Mouse (Mus musculus): ENCODE results near the gene AC109138.7. TPM values are rescaled to one million over a fixed set of nuclear protein-coding genes. Genes with fewer than 3 reads are reported as not detected.

Gene AC109138.7
- polyA plus RNA-seq, 1 experiment from 2014 or later: not detected

GRCm38 (mm10) chr19:4172925-4173324 lies 41.2 kb upstream of the AC109138.7 start:
- Histone ChIP-seq H3K4me3 (ENCODE audit: low read depth, low read length) (no peak overlapping the region), H3K27ac (replicated peaks; ENCODE audit: low read depth, low read length) (no peak overlapping the region), H3K9ac (ENCODE audit: low read depth, low read length) (peak overlapping the region; percentile 25; the same call in 1 of the 2 replicates), H3K36me3 (ENCODE audit: control insufficient read depth, insufficient read depth, low read length) (no peaks in the 10 kb centered on the region), H3K4me2 (ENCODE audit: low read depth, low read length) (no peak overlapping the region), H3K9me3 (ENCODE audit: control insufficient read depth, low read length) (no peaks in the 10 kb centered on the region), H3K27me3 (replicated peaks; ENCODE audit: control insufficient read depth, insufficient read depth, low read length) (no peaks in the 10 kb centered on the region), H3K4me1 (ENCODE audit: control insufficient read depth, insufficient read depth, low read length) (peaks cover 16% of the 10 kb centered on the region)
- no peak for DNase-seq (ENCODE audit: low spot score)
- ATAC-seq (ENCODE audit: low read depth): no peak
- 56% methylated on average over 7 of the region's 11 CpGs for WGBS

- peaks cover 8% of the 10 kb centered on the region; the same call in 1 of the 2 replicates for H3K4me1 ChIP-seq (ENCODE audit: control insufficient read depth, insufficient read depth, low read length)
- no peak within 1 kb of the TSS for H3K27ac ChIP-seq (replicated peaks; ENCODE audit: low read depth, low read length)
- peak; percentile 53 for DNase-seq (ENCODE audit: low spot score)
- no peak within 1 kb of the TSS for H3K4me3 ChIP-seq (ENCODE audit: low read depth, low read length)
- 3% methylated on average over 10 of the region's 11 CpGs for WGBS
- no peaks in the 10 kb centered on the region for H3K27me3 ChIP-seq (replicated peaks; ENCODE audit: control insufficient read depth, insufficient read depth, low read length)
- peak; percentile 69 for ATAC-seq (ENCODE audit: low read depth)
- H3K4me2 ChIP-seq (ENCODE audit: low read depth, low read length): peak within 1 kb of the TSS; percentile 42
- H3K36me3 ChIP-seq (ENCODE audit: control insufficient read depth, insufficient read depth, low read length): no peaks in the 10 kb centered on the region
- H3K9ac ChIP-seq (ENCODE audit: low read depth, low read length): peak within 1 kb of the TSS; percentile 5; the same call in 1 of the 2 replicates
- no peaks in the 10 kb centered on the region for H3K9me3 ChIP-seq (ENCODE audit: control insufficient read depth, low read length)
Measured at GRCm38 (mm10) chr19:4175368-4175947, 38.7 kb upstream of the AC109138.7 start, which contains the start of gene Carns1. Gene Carns1 (minus strand): TSS chr19:4175479.

- Histone ChIP-seq H3K4me2 (ENCODE audit: low read depth, low read length) (no peak overlapping the region), H3K4me3 (ENCODE audit: low read depth, low read length) (no peak overlapping the region), H3K27ac (replicated peaks; ENCODE audit: low read depth, low read length) (no peak overlapping the region), H3K9ac (ENCODE audit: low read depth, low read length) (no peak overlapping the region), H3K27me3 (replicated peaks; ENCODE audit: control insufficient read depth, insufficient read depth, low read length) (no peaks in the 10 kb centered on the region), H3K9me3 (ENCODE audit: control insufficient read depth, low read length) (no peaks in the 10 kb centered on the region), H3K4me1 (ENCODE audit: control insufficient read depth, insufficient read depth, low read length) (peaks cover 8% of the 10 kb centered on the region; the same call in 1 of the 2 replicates), H3K36me3 (ENCODE audit: control insufficient read depth, insufficient read depth, low read length) (no peaks in the 10 kb centered on the region)
- 87% methylated on average over 7 of the region's 7 CpGs for WGBS
- DNase-seq (ENCODE audit: low spot score): no peak
- no peak for ATAC-seq (ENCODE audit: low read depth)
Measured at GRCm38 (mm10) chr19:4180411-4180810, 33.7 kb upstream of the AC109138.7 start.

- no peak overlapping the region for H3K9ac ChIP-seq (ENCODE audit: low read depth, low read length)
- ATAC-seq (ENCODE audit: low read depth): peak; percentile 58; the same call in 1 of the 2 replicates
- DNase-seq (ENCODE audit: low spot score): peak; percentile 76
Measured at GRCm38 (mm10) chr19:4181892-4182291, 32.3 kb upstream of the AC109138.7 start.

GRCm38 (mm10) chr19:4183689-4184088 lies 30.5 kb upstream of the AC109138.7 start:
- no peaks in the 10 kb centered on the region for H3K36me3 ChIP-seq (ENCODE audit: control insufficient read depth, insufficient read depth, low read length)
- no peak overlapping the region for H3K4me3 ChIP-seq (ENCODE audit: low read depth, low read length)
- DNase-seq (ENCODE audit: low spot score) (no peak), ATAC-seq (ENCODE audit: low read depth) (peak; percentile 59; the same call in 1 of the 2 replicates)
- H3K27me3 ChIP-seq (replicated peaks; ENCODE audit: control insufficient read depth, insufficient read depth, low read length): no peaks in the 10 kb centered on the region
- no peak overlapping the region for H3K27ac ChIP-seq (replicated peaks; ENCODE audit: low read depth, low read length)
- H3K9ac ChIP-seq (ENCODE audit: low read depth, low read length): no peak overlapping the region
- H3K4me2 ChIP-seq (ENCODE audit: low read depth, low read length): no peak overlapping the region
- peaks cover 10% of the 10 kb centered on the region; the same call in 1 of the 2 replicates for H3K4me1 ChIP-seq (ENCODE audit: control insufficient read depth, insufficient read depth, low read length)
- 62% methylated on average over 2 of the region's 2 CpGs for WGBS
- H3K9me3 ChIP-seq (ENCODE audit: control insufficient read depth, low read length): no peaks in the 10 kb centered on the region

More at GRCm38 (mm10) chr19:4181892-4182291, 32.3 kb upstream of the AC109138.7 start:
- Histone ChIP-seq H3K27me3 (replicated peaks; ENCODE audit: control insufficient read depth, insufficient read depth, low read length) (no peaks in the 10 kb centered on the region), H3K36me3 (ENCODE audit: control insufficient read depth, insufficient read depth, low read length) (no peaks in the 10 kb centered on the region), H3K4me2 (ENCODE audit: low read depth, low read length) (no peak overlapping the region), H3K27ac (replicated peaks; ENCODE audit: low read depth, low read length) (no peak overlapping the region), H3K4me3 (ENCODE audit: low read depth, low read length) (no peak overlapping the region), H3K9me3 (ENCODE audit: control insufficient read depth, low read length) (no peaks in the 10 kb centered on the region), H3K4me1 (ENCODE audit: control insufficient read depth, insufficient read depth, low read length) (peaks cover 10% of the 10 kb centered on the region; the same call in 1 of the 2 replicates)
- 54% methylated on average over 3 of the region's 3 CpGs for WGBS

GRCm38 (mm10) chr19:4184976-4185975 lies 28.9 kb upstream of the AC109138.7 start:
- H3K27me3 ChIP-seq (replicated peaks; ENCODE audit: control insufficient read depth, insufficient read depth, low read length): no peaks in the 10 kb centered on the region
- H3K27ac ChIP-seq (replicated peaks; ENCODE audit: low read depth, low read length): no peak overlapping the region; the same call in 1 of the 2 replicates
- peaks cover 10% of the 10 kb centered on the region; the same call in 1 of the 2 replicates for H3K4me1 ChIP-seq (ENCODE audit: control insufficient read depth, insufficient read depth, low read length)
- H3K4me3 ChIP-seq (ENCODE audit: low read depth, low read length): no peak overlapping the region
- no peaks in the 10 kb centered on the region for H3K36me3 ChIP-seq (ENCODE audit: control insufficient read depth, insufficient read depth, low read length)
- no peak for DNase-seq (ENCODE audit: low spot score)
- no peak overlapping the region for H3K9ac ChIP-seq (ENCODE audit: low read depth, low read length)
- 46% methylated on average over 15 of the region's 15 CpGs for WGBS
- ATAC-seq (ENCODE audit: low read depth): no peak
- H3K4me2 ChIP-seq (ENCODE audit: low read depth, low read length): no peak overlapping the region
- H3K9me3 ChIP-seq (ENCODE audit: control insufficient read depth, low read length): no peaks in the 10 kb centered on the region

GRCm38 (mm10) chr19:4187303-4187702 lies 26.9 kb upstream of the AC109138.7 start:
- 64% methylated on average over 3 of the region's 3 CpGs for WGBS

GRCm38 (mm10) chr19:4189051-4189620 lies 25.0 kb upstream of the AC109138.7 start:
- Histone ChIP-seq H3K9ac (ENCODE audit: low read depth, low read length) (no peak overlapping the region), H3K4me2 (ENCODE audit: low read depth, low read length) (no peak overlapping the region), H3K36me3 (ENCODE audit: control insufficient read depth, insufficient read depth, low read length) (peaks cover 10% of the 10 kb centered on the region), H3K4me1 (ENCODE audit: control insufficient read depth, insufficient read depth, low read length) (peaks cover 27% of the 10 kb centered on the region), H3K4me3 (ENCODE audit: low read depth, low read length) (no peak overlapping the region), H3K27ac (replicated peaks; ENCODE audit: low read depth, low read length) (no peak overlapping the region), H3K9me3 (ENCODE audit: control insufficient read depth, low read length) (no peaks in the 10 kb centered on the region), H3K27me3 (replicated peaks; ENCODE audit: control insufficient read depth, insufficient read depth, low read length) (no peaks in the 10 kb centered on the region)
- ATAC-seq (ENCODE audit: low read depth): no peak
- DNase-seq (ENCODE audit: low spot score): no peak
- 81% methylated on average over 12 of the region's 12 CpGs for WGBS

More at GRCm38 (mm10) chr19:4187303-4187702, 26.9 kb upstream of the AC109138.7 start:
- Histone ChIP-seq H3K4me1 (ENCODE audit: control insufficient read depth, insufficient read depth, low read length) (peaks cover 16% of the 10 kb centered on the region), H3K9me3 (ENCODE audit: control insufficient read depth, low read length) (no peaks in the 10 kb centered on the region), H3K27me3 (replicated peaks; ENCODE audit: control insufficient read depth, insufficient read depth, low read length) (no peaks in the 10 kb centered on the region), H3K4me3 (ENCODE audit: low read depth, low read length) (no peak overlapping the region), H3K9ac (ENCODE audit: low read depth, low read length) (no peak overlapping the region), H3K27ac (replicated peaks; ENCODE audit: low read depth, low read length) (no peak overlapping the region), H3K36me3 (ENCODE audit: control insufficient read depth, insufficient read depth, low read length) (no peaks in the 10 kb centered on the region), H3K4me2 (ENCODE audit: low read depth, low read length) (no peak overlapping the region)
- ATAC-seq (ENCODE audit: low read depth) (no peak), DNase-seq (ENCODE audit: low spot score) (no peak)
